Mouse (Mus musculus): ENCODE measurements around the gene Ywhah.
A peak's percentile ranks its signal among the peaks of the same experiment; 100 is the strongest.

The Ywhah gene

DNA sequence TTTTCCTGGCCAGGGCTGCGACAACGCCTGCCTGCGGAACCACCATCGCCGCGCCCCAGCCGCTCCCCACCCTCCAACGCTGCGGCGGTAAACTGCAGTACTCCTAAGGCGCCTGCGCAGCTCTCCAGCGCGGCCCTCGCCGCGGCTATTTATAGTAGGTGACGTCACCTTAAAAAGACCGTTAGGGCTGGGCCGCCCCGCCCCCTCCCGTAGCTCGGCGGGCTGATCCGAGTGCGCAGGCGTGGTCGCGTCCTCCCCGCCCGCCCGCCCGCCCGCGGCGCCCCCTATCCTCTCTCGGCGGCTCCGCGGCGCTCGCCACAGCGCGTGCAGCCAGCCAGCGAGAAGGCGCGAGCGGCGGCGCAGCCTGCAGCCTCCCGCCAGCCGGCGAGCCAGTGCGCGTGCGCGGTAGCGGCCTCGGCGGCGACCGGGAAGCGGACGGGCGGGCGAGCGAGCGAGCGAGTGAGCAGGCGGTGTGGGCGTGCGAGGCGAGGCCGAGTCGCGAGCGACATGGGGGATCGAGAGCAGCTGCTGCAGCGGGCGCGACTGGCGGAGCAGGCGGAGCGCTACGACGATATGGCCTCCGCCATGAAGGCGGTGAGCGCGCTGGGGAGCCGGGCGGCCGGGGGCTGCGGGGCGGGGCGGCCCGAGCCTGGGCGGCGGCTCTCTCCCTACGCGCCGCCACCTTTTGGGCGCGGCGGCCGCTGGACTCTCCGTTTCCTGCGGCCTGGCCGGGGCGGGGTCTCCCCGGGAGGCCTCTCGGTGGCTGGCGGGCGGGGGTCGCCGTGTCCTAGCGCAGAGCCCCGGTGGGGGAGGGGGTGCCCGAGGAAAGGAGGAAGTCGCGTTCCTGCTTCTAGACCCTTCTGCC lies at the start of gene Ywhah:
Gene Ywhah (plus strand): TSS at position 256 of the 865 bp plus-strand sequence.
- peak; percentile 97 for DNase-seq (ENCODE audit: low read depth, low spot score)

- peak; percentile 49 for DNase-seq (ENCODE audit: low read depth, low spot score)
These were observed 42.1 kb upstream of the Ywhah start for GRCm38 (mm10) chr5:32976541-32976940.

- peak; percentile 53 for DNase-seq (ENCODE audit: low read depth, low spot score)
These were observed 41.4 kb upstream of the Ywhah start for GRCm38 (mm10) chr5:32977179-32977578.

- no peak for DNase-seq (ENCODE audit: low read depth, low spot score)
These were observed 33.2 kb upstream of the Ywhah start for GRCm38 (mm10) chr5:32985379-32985778.

GRCm38 (mm10) chr5:32987873-32988272 lies 30.7 kb upstream of the Ywhah start:
- DNase-seq (ENCODE audit: low read depth, low spot score), result peak; percentile 75

GRCm38 (mm10) chr5:32989959-32990640 lies 28.5 kb upstream of the Ywhah start:
- peak; percentile 94 for DNase-seq (ENCODE audit: low read depth, low spot score)

DNA sequence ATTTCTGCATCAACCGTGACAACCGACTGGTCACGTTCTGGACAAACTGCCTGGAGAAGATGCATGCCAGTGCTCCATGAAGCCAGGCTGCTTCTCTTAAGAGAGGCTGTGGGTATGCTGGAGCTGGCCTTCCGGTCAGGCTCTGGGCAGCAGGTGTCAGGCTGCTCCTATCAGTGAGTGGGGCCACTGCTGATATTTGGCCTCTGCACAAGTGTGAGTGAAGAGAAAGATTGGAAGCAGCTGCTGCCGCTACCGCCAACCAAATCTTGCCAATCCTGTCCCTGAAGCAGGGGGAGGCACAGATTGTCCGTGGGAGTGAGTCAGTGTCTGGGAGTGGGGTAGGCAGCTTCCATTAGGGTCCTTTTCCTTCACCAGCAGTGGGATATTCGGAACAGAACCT lies 27.5 kb upstream of the Ywhah start:
- DNase-seq (ENCODE audit: low read depth, low spot score), result peak; percentile 95

DNA sequence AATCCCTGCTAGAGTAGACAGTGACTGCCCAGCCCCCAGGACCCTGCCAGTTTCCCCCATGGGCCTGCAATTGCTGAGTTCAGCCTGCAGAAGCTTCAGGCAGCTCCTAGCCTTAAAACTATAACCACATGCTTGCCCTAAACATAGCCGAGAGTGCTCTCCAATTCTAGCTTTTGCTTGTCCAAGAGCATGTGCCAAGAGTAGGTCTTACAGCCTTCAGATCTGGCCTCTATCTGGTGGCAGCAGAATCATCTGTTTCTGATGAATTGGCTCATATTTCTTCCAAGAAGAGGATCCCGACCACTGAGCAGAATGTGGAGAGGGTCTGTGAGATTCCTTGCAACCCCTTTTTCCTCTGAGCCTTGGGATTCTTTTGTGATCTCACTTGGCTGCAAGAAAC lies 24.1 kb upstream of the Ywhah start:
- no peak for DNase-seq (ENCODE audit: low read depth, low spot score)

- DNase-seq (ENCODE audit: low read depth, low spot score), result peak; percentile 78
These were observed 22.9 kb upstream of the Ywhah start for GRCm38 (mm10) chr5:32995756-32996155.

DNA sequence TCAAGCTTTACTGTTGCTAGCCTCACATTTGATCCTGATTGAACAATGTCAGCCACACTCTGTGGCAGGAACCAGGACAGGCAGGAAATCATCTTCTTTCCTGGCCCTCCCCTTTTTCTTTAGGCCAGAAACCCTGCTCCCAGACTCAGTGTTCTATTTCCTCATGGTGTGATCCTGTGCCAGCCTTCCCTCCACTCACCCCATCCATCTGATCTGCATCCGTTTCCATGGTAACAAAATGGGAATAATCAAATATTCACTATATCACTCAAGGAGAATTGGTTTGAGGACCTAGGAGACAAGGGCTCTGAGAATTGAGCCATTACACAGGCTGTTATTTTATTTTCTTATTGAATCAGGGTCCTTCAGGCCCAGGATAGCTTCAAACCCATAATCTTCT lies 22.1 kb upstream of the Ywhah start:
- no peak for DNase-seq (ENCODE audit: low read depth, low spot score)

GRCm38 (mm10) chr5:32997686-32998085 lies 20.9 kb upstream of the Ywhah start:
- DNase-seq (ENCODE audit: low read depth, low spot score), result no peak

DNA sequence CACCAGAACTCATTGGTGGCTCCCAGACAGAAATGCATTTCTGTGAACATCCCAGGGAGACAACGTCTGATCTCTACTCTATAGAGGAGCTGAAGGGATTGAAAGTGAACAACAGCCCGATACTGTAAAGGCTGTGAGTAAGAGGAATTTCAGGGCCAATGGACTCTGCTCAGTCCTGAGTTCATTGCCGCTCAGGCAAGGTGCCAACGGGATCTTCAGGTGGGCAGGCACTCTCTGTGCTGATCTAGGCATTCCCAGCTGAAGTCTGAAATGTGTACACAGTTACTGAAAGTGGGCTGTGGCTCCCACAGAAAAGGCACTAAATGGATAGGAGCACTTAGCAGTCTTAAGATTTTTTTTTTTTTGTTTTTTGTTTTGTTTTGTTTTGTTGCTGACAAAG lies 19.8 kb upstream of the Ywhah start:
- DNase-seq (ENCODE audit: low read depth, low spot score), result no peak

GRCm38 (mm10) chr5:33001111-33001510 lies 17.5 kb upstream of the Ywhah start:
- peak; percentile 94 for DNase-seq (ENCODE audit: low read depth, low spot score)

DNA sequence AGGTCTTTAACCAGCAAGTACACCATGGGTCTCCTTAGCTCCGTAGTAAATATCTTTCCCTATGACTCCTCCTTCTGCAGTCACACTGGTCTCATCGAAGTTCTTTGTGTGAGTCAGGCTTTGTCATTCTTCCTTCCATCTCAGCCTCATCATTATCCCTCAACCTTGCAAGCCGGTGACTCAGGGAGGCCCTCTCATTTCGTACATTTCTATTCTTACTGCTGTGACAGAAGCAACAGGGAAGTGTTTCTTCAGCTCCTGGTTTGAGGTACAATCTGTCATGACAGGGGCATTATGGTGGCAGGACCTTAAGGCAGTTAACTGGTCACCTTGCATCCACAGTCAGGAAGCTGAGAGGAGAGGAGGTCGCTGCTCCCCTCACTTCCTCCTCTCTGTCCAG lies 15.8 kb upstream of the Ywhah start:
- peak; percentile 73 for DNase-seq (ENCODE audit: low read depth, low spot score)

DNA sequence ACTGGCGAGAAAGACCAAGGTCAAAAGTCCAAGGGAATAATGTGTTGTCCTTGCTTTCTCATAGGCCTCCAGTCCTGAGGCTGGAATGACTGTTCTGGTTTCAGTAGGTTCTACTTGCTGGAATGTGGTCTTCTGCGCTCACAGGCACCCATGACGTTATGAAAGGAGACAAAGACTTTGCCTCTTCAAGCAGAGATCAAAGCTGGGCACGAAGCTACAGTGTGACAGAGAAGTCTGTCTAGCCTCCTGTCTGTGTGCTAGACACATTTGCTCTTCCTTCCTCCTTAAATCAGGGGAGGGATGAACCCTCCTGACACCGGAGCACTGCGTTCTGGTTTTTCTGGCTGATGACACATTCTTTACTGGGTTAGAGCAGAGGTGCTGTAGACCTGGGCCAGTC lies 15.1 kb upstream of the Ywhah start:
- peak; percentile 62 for DNase-seq (ENCODE audit: low read depth, low spot score)

DNA sequence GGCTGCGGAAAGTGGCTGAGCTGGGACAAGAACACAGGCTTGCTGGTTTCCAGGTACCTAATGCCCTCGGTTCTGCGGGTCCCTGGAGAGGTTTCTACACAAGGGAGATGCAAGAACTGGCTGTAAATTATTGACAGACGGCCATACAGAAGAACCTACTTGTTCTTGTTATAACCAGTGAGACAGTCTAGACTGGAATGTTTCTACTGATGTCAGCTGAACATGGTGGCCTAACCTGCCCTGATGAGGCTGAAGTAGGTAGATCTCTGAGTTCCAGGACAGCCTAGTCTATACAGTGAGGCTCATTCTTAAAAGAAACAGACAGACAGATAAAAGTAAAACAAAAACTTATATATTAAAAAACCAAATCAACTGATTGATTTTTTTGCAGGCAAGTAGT lies 14.5 kb upstream of the Ywhah start:
- no peak for DNase-seq (ENCODE audit: low read depth, low spot score)

DNA sequence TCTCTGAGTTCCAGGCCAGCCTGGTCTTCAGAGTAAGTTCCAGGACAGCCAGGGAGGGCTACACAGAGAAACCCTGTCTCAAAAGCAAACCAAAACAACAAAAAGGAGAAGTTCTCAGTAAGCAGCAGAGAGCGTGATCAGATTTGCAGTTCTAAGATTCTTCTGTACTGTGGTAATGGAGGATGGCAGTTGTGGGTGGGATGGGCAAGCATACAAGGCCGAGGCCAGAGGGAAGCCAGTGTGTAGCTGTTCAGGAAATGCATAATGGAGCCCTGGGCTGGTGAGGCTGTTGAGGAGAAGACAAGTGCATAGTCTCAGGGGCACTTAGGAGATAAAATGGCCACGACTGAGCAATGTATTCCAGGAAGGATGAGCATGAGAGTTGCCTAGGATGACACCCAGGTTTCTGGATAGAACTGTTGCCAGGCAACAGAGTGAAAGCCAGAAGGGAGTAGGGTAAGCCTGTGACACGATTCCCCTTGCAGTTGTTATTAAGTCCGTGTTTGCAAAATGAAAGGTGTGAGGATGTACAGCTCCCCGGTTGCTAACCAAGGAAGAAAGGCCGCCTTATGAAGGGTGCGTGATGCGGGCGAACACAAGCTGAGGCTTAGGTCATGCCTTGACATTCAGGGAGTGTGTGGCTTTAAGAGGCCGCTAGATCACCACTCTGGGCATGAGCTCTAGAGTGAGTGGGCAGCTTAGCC lies 13.0 kb upstream of the Ywhah start:
- DNase-seq (ENCODE audit: low read depth, low spot score), result peak; percentile 90

DNA sequence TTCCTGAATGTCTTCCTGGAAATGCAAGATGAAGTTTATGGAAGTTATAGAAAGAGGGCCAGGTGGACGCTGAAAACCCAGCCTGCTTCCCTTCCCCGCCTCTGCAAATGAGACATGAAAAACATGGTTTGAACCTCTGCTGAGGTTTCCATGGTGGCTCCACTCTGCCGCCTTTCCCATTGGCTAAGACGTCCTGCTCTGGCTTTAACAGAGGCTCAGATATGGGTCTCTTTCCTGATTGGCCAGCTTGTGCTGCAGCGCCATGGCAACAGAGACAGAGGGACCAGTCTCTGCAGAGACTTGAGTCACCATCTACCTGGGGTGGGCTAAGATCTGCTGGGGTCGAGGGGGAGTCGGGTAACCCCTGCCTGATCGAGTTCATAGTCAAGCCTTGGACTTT lies 11.9 kb upstream of the Ywhah start:
- DNase-seq (ENCODE audit: low read depth, low spot score), result peak; percentile 95

DNA sequence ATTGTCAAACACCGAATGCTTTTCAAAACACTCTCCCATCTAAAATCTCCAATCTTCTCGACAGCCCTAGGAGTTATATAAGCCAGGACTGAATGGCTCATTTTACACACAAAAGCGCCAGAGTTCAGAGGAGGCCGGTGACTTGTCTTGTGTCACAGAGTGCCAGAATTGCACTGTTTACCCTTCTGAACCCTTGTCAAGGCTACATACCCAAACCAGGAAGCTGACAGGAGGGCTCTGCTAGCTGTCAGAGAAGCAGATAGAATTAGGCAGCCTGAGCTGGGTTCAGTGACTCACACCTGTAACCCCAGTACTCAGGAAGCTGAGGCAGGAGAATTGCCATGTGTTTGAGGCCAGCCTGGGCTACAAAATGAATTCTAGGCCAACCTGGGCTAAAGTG lies 11.2 kb upstream of the Ywhah start:
- no peak for DNase-seq (ENCODE audit: low read depth, low spot score)

DNA sequence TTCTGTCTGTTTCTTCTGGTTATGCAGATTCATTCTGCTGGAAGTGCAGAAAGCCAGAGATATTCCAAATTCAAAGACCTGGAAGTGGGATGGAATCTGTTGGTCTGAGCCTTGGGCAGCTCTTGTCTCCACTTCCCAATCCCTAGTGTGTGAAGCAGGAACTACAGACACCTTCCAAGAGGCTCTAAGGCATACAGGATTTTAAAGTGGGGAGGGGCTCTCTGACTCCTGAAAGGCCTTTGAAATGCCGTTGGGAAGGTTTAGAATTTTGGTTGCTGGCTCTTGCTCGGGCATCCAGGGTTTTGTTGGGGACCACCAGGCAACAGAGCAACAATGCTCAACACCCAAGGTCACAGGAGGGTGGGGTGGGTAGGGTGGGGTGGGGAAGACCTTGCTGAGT lies 9.3 kb upstream of the Ywhah start:
- no peak for DNase-seq (ENCODE audit: low read depth, low spot score)

DNA sequence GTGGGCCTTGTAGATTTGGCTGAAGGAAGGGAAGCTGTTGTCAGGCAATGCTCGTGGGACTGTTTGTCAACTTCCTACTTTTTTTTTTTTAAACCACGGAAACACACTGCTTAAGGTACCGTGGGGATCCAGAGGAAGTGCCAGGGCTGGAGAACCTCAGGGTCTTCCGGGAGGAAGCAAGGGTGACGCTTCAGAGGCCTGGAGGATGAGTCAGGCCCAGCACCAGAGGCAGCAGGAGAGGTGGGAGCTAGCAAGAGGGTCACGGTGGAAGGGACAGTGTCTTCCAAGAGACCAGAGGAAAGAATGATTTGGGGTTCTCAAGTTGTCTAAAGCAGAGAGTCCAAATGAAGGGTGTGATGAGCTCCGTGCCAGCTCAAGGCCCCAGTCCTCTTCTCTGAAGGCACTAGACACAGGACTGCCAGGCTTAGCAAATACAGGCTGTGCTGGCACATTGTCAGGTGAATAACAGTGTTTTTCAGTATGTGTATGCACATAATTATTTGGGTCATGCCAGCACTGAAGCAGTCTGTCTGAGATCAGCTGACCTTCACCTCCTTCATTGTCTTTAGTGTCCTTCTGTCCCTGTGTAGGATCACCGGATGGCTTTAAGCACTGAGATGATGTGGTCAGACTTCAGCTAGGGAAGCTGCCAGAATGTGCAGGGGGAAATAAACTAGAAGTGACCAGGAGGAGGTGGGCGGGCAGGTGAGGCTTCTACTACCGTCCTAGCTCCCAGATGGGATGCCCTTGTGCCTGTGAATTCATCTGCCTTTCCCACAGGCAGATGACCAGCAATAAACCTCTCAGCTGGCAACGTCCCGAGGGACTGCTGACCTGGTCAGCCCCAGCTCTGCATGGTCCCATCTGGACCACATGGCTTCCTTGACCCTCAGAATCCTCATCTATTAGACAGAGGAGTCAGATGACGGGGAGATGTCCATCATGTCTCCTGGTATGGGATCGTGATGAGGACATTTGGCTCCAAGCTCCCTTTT lies 8.5 kb upstream of the Ywhah start:
- DNase-seq (ENCODE audit: low read depth, low spot score), result no peak
